Mouse (Mus musculus): ENCODE measurements around the gene Pax5. TPM values are rescaled to one million over a fixed set of nuclear protein-coding genes. Genes with fewer than 3 reads are reported as not detected.
A peak's percentile ranks its signal among the peaks of the same experiment; 100 is the strongest.
"Not testable (repeated sequence)": the region's sequence is repeated elsewhere in the genome, so short reads cannot be mapped to it uniquely, and the experiment has no call there.

Pax5 gene
- not detected in 2 replicates for polyA plus RNA-seq (2011; ENCODE audit: insufficient read length, low read depth, missing spikeins)

DNA sequence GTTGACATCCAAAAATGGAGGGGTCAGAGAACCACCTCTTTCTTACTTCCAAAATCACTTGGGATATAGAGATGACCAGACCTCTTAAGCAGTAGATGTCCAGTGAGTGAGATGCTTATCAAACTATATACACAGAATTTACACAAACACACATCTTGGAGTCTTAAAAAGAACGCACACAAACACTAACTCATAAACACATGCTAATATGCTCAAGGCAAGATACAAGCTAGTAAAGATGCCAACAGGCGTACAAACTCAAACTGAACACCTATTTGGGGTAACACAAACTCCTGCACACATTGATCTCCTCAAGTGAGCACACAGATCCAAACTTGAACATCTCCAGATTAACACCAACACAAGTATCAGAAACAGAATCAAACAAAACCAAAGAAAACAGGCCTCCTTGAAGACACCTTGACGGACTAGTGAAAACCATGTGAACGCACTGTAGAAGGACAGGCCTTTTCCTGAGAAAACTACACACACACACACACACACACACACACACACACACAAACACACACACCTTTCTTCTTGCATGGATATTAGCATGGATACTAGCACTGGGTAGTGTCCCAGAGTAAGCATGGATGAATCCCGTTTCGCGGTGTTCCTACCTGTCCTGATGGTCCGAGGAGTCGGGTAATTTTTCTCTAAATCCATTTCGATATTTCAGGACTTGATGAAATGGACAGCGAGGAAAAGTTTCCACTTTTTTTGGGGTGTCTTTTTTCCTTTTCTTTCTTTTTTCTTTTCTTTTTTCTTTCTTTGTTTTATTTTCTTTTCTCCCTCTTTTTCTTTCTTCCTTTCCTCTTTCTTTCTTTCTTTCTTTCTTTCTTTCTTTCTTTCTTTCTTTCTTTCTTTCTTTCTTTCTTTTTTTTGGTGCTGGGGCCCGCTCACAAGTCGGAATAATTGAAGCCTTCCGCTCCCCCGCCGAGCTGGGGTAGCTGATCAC, at the start of gene Pax5:
Gene Pax5 (minus strand): TSS at position 748 of the 961 bp plus-strand sequence.
- H3K4me3 ChIP-seq (ENCODE audit: insufficient read depth, low read length) = no peak within 1 kb of the TSS
- no peaks in the 10 kb centered on the region for H3K4me1 ChIP-seq (ENCODE audit: control insufficient read depth, insufficient read depth, low read length)
- TF ChIP-seq CTCF (IDR thresholded peaks at IDR 0.05; ENCODE audit: borderline replicate concordance, insufficient read depth, low read length) (no peak), POLR2A (IDR thresholded peaks at IDR 0.05; ENCODE audit: low read depth, low read length) (no peak)
- no peak within 1 kb of the TSS for H3K27ac ChIP-seq (ENCODE audit: insufficient read depth, low read length)

DNA sequence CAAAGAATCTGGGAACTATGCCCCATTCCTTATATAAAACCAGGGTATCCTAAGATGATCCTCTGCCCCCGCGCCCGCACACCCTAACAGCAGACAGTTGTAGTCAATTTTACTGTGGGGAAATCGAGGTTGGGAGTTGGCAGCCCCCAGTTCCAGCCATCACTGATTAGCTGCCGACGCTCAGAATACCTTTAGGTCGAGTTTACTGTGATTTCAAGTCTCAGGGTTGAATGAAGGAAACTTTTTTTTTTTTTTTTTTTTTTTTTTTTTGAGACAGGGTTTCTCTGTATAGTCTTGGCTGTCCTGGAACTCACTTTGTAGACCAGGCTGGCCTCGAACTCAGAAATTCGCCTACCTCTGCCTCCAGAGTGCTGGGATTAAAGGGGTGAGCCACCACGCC, 46.8 kb upstream of the Pax5 start:
- H3K4me3 ChIP-seq (ENCODE audit: insufficient read depth, low read length) = peak overlapping the region; percentile 70
- not testable (repeated sequence) for H3K27ac ChIP-seq (ENCODE audit: insufficient read depth, low read length); H3K4me1 ChIP-seq (ENCODE audit: control insufficient read depth, insufficient read depth, low read length)

GRCm38 (mm10) chr4:44756134-44756951, 46.1 kb upstream of the Pax5 start:
- peak overlapping the region; percentile 70 for H3K4me3 ChIP-seq (ENCODE audit: insufficient read depth, low read length)
- H3K4me1 ChIP-seq (ENCODE audit: control insufficient read depth, insufficient read depth, low read length) = no peaks in the 10 kb centered on the region
- TF ChIP-seq POLR2A (IDR thresholded peaks at IDR 0.05; ENCODE audit: low read depth, low read length) (peak; percentile 93), CTCF (IDR thresholded peaks at IDR 0.05; ENCODE audit: borderline replicate concordance, insufficient read depth, low read length) (no peak)
- H3K27ac ChIP-seq (ENCODE audit: insufficient read depth, low read length) = peak overlapping the region; percentile 41

- no peaks in the 10 kb centered on the region for H3K4me1 ChIP-seq (ENCODE audit: control insufficient read depth, insufficient read depth, low read length)
- TF ChIP-seq CTCF (IDR thresholded peaks at IDR 0.05; ENCODE audit: borderline replicate concordance, insufficient read depth, low read length) = no peak
- no peak; the same call in 1 of the 2 replicates for TF ChIP-seq POLR2A (IDR thresholded peaks at IDR 0.05; ENCODE audit: low read depth, low read length)
- peak within 1 kb of the TSS; percentile 41 for H3K27ac ChIP-seq (ENCODE audit: insufficient read depth, low read length)
- peak within 1 kb of the TSS; percentile 70 for H3K4me3 ChIP-seq (ENCODE audit: insufficient read depth, low read length)
Observed at GRCm38 (mm10) chr4:44755553-44756133, 45.4 kb upstream of the Pax5 start, which contains the start of gene Zcchc7. TSS of gene Zcchc7 (plus strand) at chr4:44755877.

DNA sequence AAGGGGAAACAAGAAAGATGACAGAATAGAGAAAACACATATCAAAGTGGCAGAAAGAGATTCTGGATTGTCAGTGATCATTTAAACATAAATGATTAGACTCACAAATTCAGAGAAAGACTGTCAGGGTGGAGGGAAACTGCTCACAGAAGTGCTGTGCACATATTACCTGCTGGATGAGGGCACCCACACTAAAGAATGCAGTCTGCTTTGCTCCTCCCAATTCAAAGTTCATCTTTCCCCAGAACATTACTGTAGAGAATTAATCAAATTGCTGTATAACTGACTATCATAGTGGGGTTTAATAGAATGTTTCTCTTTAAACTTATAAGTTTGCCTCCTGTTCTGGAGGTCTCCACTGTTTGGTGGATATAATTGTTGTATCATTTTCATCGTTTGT, 30.2 kb upstream of the Pax5 start:
- Histone ChIP-seq H3K4me3 (ENCODE audit: insufficient read depth, low read length) (no peak overlapping the region), H3K4me1 (ENCODE audit: control insufficient read depth, insufficient read depth, low read length) (no peaks in the 10 kb centered on the region), H3K27ac (ENCODE audit: insufficient read depth, low read length) (no peak overlapping the region)
- TF ChIP-seq CTCF (IDR thresholded peaks at IDR 0.05; ENCODE audit: borderline replicate concordance, insufficient read depth, low read length) (no peak), POLR2A (IDR thresholded peaks at IDR 0.05; ENCODE audit: low read depth, low read length) (no peak)

GRCm38 (mm10) chr4:44721237-44721636, 10.9 kb upstream of the Pax5 start:
- TF ChIP-seq CTCF (IDR thresholded peaks at IDR 0.05; ENCODE audit: borderline replicate concordance, insufficient read depth, low read length) (no peak), POLR2A (IDR thresholded peaks at IDR 0.05; ENCODE audit: low read depth, low read length) (no peak)
- Histone ChIP-seq H3K4me3 (ENCODE audit: insufficient read depth, low read length) (no peak overlapping the region), H3K4me1 (ENCODE audit: control insufficient read depth, insufficient read depth, low read length) (no peaks in the 10 kb centered on the region), H3K27ac (ENCODE audit: insufficient read depth, low read length) (no peak overlapping the region)

- H3K4me3 ChIP-seq (ENCODE audit: insufficient read depth, low read length) = no peak overlapping the region
- TF ChIP-seq POLR2A (IDR thresholded peaks at IDR 0.05; ENCODE audit: low read depth, low read length) = no peak
- no peak for TF ChIP-seq CTCF (IDR thresholded peaks at IDR 0.05; ENCODE audit: borderline replicate concordance, insufficient read depth, low read length)
- no peak overlapping the region for H3K27ac ChIP-seq (ENCODE audit: insufficient read depth, low read length)
- no peaks in the 10 kb centered on the region for H3K4me1 ChIP-seq (ENCODE audit: control insufficient read depth, insufficient read depth, low read length)
Observed at GRCm38 (mm10) chr4:44720046-44720445, 9.8 kb upstream of the Pax5 start.

DNA sequence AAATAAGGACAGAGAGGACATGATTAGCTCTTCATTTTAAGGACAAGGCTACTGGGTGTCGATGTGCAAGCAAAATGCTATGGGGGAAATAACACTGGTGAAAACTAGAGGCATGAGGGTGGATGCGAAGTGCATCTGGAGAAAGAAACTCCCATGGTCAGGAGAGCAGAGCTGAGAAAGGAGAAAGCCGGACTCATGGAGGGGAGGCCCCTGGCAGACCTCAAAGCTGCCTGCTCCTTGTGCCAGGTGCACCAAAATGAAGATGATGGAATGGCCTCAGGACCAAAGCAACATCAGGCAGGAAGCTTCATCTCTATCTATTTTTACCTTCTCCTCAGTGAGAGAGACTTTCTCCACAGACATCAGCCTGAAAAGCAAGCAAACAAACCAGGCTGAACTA, 7.4 kb upstream of the Pax5 start:
- H3K27ac ChIP-seq (ENCODE audit: insufficient read depth, low read length) = no peak overlapping the region
- H3K4me3 ChIP-seq (ENCODE audit: insufficient read depth, low read length) = no peak overlapping the region
- TF ChIP-seq CTCF (IDR thresholded peaks at IDR 0.05; ENCODE audit: borderline replicate concordance, insufficient read depth, low read length) (no peak), POLR2A (IDR thresholded peaks at IDR 0.05; ENCODE audit: low read depth, low read length) (no peak)
- no peaks in the 10 kb centered on the region for H3K4me1 ChIP-seq (ENCODE audit: control insufficient read depth, insufficient read depth, low read length)

DNA sequence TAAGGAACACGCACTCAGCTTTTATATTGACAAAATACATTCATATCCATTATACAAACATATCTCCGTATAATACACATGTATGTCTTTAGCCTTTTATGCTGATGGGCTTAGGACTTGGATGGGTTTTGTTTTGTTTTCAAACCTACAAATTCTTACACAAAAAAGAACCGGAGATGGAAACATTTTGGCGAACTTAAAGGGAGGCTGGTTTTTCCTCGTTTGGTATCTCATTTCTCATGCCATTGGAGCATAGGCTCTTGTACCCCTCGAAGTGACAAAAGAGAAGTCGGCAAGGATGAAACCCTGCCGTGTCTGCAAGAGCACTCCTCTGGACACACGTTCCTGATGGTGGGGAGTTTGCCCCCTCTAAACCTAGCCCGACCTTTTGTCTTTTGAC, 6.1 kb upstream of the Pax5 start:
- no peak for TF ChIP-seq POLR2A (IDR thresholded peaks at IDR 0.05; ENCODE audit: low read depth, low read length)
- no peak for TF ChIP-seq CTCF (IDR thresholded peaks at IDR 0.05; ENCODE audit: borderline replicate concordance, insufficient read depth, low read length)
- H3K4me1 ChIP-seq (ENCODE audit: control insufficient read depth, insufficient read depth, low read length) = no peaks in the 10 kb centered on the region
- no peak overlapping the region for H3K27ac ChIP-seq (ENCODE audit: insufficient read depth, low read length)
- H3K4me3 ChIP-seq (ENCODE audit: insufficient read depth, low read length) = no peak overlapping the region

All from embryonic fibroblast, embryonic 13.5 days (primary cell).